Mouse (Mus musculus) embryonic facial prominence, embryonic 10.5 days (tissue): ENCODE results near the gene Slc9a5. TPM values are rescaled to one million over a fixed set of nuclear protein-coding genes. Genes with fewer than 3 reads are reported as not detected.

Experiments used
- DNase-seq: peaks from one replicate; pipeline ENCODE4 v3.0.0-alpha.2; 2017; ENCODE audit warnings: low spot score
- H3K27ac ChIP-seq: fragments of 300-500 bp; sonication (generic); replicated peaks from 2 replicates; pipeline ENCODE4 v1.5.1; 2016; ENCODE audit warnings: mild to moderate bottlenecking
- H3K27me3 ChIP-seq: fragments of 300-500 bp; sonication (generic); replicated peaks from 2 replicates; pipeline ENCODE4 v1.6.1; 2016; ENCODE audit warnings: low read depth, mild to moderate bottlenecking; ENCODE audit not compliant: poor library complexity, severe bottlenecking
- H3K36me3 ChIP-seq: fragments of 300-500 bp; sonication (generic); replicated peaks from 2 replicates; pipeline ENCODE4 v1.6.1; 2016; ENCODE audit warnings: mild to moderate bottlenecking, moderate library complexity
- H3K4me1 ChIP-seq: fragments of 300-500 bp; sonication (generic); 2 replicates; pipeline ENCODE4 v1.6.1; 2016
- H3K4me3 ChIP-seq: fragments of 300-500 bp; sonication (generic); 2 replicates; pipeline ENCODE4 v1.5.1; 2016; ENCODE audit warnings: mild to moderate bottlenecking, moderate library complexity
- H3K9me3 ChIP-seq: fragments of 300-500 bp; sonication (generic); 2 replicates; pipeline ENCODE4 v1.6.1; 2016; ENCODE audit warnings: mild to moderate bottlenecking
- WGBS: fragments of 180-500 bp; shearing (Covaris S2); methylation state at CpG from one replicate; pipeline ENCODE4 v1.1.7; 2016; 5-methylcytosine and 5-hydroxymethylcytosine counted together
- polyA plus RNA-seq: library from polyadenylated mRNA; unstranded; fragments of >200 nt; fragmentation: Nextera tagmentation; extraction: Ambion mirVana; gene quantifications from 2 replicates; pipeline ENCODE4 v1.2.1, GENCODE M21; 2016

Slc9a5 gene
- polyA plus RNA-seq, 1 experiment from 2014 or later = 5.5 TPM

- Histone ChIP-seq H3K4me3 (no peak overlapping the region), H3K4me1 (peaks cover 8% of the 10 kb centered on the region), H3K36me3 (peaks cover 100% of the 10 kb centered on the region), H3K27ac (no peak overlapping the region), H3K9me3 (no peaks in the 10 kb centered on the region), H3K27me3 (no peaks in the 10 kb centered on the region)
- no peak for DNase-seq
- WGBS = 80% methylated on average over 1 of the region's 1 CpGs
These were observed 36.9 kb upstream of the Slc9a5 start for GRCm38 (mm10) chr8:105311718-105312117.

GRCm38 (mm10) chr8:105312891-105313481 lies 35.7 kb upstream of the Slc9a5 start:
- Histone ChIP-seq H3K4me1 (peaks cover 6% of the 10 kb centered on the region), H3K9me3 (no peaks in the 10 kb centered on the region), H3K36me3 (peaks cover 93% of the 10 kb centered on the region), H3K27me3 (no peaks in the 10 kb centered on the region), H3K27ac (no peak overlapping the region), H3K4me3 (no peak overlapping the region)
- DNase-seq = no peak
- 90% methylated on average over 8 of the region's 8 CpGs for WGBS

DNA sequence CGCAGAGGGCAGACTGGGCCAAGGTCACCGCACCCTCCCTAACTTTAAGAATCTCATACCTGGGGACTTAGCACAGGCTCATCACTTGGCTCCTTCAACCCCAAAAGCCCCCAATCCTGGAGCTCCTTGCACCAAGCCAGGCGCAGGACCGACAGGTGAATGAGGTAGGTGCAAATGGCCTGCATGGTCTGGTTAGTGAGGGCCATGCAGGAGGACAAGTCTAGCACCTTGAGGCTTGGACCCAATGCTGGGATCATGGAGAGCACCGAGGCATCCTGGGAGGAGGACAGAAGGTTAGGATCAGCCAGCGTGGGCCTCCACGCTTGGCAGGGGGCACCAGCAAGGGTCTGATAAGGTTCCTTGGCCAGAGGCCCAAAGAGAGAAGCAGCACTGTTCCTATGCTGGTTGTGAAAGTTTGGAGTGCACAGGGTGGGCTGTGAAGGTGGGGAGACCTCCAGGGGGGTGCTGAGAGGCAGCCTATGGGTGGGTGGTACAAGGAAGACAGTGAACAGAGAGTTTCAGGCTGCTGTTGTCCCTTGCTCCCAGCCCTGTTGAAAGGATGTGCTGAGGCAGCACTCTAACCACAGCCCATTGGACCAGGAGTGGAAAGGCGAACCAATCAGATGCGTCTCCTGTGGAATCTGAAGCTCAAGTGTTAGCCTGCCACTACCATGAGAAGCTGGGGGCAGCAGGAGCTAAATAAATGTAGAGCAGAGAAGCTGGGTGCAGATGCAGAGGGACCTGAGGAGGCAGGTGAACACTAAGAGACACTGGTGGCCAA lies 34.8 kb upstream of the Slc9a5 start:
- H3K27me3 ChIP-seq = no peaks in the 10 kb centered on the region
- 79% methylated on average over 9 of the region's 9 CpGs for whole genome bisulfite sequencing
- no peak overlapping the region for H3K4me3 ChIP-seq
- H3K36me3 ChIP-seq = peaks cover 93% of the 10 kb centered on the region
- H3K9me3 ChIP-seq = no peaks in the 10 kb centered on the region
- DNase-seq = no peak
- peaks cover 6% of the 10 kb centered on the region for H3K4me1 ChIP-seq
- 0 out of 2 replicates have a peak overlapping the region, but pooled peaks have one; percentile 25 for H3K27ac ChIP-seq

DNA sequence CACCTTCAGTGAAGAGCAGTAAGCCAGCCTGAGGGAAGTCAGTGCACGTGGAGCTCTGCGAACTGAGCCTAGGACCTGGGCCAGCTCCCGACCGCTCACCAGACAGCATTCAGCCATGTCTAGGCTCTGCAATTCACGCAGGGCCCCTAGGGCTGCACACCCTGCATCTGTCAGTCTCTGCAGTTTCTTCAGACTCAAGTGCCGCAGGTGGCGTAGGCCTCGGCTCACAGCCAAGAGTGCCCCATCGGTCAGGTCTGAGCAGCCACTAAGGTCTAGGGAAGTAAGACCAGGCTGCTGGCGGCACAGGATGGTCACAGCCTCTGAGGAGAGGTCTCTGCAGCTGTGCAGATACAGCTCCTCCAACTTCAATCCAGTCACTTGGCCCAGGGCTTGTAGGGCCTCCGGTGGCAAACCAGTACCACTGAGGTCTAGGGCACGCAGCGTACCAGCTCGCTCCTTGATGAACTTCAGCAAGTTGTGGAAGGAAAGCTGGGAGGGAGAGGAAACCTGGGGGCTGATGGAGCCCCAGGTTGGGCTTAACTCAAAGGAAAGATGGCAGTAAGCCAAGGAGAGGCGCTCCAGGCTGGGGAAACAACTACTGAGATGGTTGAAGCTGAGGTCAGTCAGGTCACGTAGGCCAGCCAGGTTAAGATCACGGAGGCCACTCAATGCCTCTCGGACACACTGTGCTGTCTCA lies 33.4 kb upstream of the Slc9a5 start:
- Histone ChIP-seq H3K4me3 (no peak overlapping the region), H3K9me3 (no peaks in the 10 kb centered on the region), H3K27ac (no peak overlapping the region), H3K36me3 (peaks cover 93% of the 10 kb centered on the region), H3K27me3 (no peaks in the 10 kb centered on the region), H3K4me1 (peaks cover 6% of the 10 kb centered on the region)
- no peak for DNase-seq
- WGBS = 88% methylated on average over 18 of the region's 18 CpGs

DNA sequence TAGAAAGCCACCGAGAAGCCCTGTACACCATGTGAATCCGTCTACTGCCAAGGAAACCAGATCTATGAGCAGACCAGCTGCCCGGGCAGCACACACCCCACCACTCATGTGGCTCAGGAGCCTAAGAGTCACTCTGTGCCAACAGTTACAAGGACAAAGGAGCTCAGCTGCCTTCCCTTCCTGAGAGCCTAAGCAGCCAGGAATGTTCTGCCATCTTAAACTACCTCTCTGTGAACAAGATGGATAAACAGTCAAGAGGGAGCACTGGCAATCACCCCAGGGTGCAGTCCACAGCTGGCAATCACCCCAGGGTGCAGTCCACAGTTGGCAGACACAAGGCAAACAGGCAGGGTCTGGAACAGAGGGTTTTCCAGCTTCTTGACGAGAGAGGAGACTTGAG lies 30.7 kb upstream of the Slc9a5 start:
- DNase-seq = no peak
- peaks cover 6% of the 10 kb centered on the region for H3K4me1 ChIP-seq
- peaks cover 73% of the 10 kb centered on the region for H3K36me3 ChIP-seq
- H3K27ac ChIP-seq = no peak overlapping the region
- H3K27me3 ChIP-seq = no peaks in the 10 kb centered on the region
- H3K4me3 ChIP-seq = no peak overlapping the region
- 88% methylated on average over 4 of the region's 4 CpGs for WGBS
- H3K9me3 ChIP-seq = no peaks in the 10 kb centered on the region

DNA sequence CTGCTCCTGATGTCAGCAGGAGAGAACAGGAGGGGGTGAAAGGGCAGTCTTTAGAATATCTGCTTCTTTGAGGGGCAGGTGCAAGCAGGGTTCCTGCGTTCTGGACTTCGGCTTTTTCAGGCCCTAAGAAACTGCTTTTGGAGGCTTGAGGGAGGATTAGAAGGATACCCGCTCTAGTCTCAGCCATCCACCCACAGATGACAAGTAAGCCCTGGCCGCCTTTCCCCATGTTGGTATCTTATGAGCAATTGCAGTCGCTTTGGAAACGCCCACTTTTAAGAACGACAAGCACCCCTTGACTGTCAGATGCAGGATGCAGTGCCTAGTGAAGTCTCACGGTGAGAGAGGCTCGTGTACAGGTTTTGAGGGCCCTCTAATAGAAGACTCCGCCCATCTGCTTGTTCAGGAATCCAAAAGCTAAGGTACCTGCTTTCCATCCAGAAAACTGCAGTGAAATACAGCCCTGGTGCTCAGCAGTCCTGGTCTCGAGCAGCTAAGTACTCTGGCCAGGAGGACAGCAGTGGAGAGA lies 29.9 kb upstream of the Slc9a5 start:
- Histone ChIP-seq H3K27me3 (no peaks in the 10 kb centered on the region), H3K9me3 (no peaks in the 10 kb centered on the region), H3K4me1 (peaks cover 4% of the 10 kb centered on the region), H3K27ac (no peak overlapping the region), H3K36me3 (peaks cover 69% of the 10 kb centered on the region), H3K4me3 (no peak overlapping the region)
- DNase-seq = no peak
- WGBS = 81% methylated on average over 11 of the region's 11 CpGs

DNA sequence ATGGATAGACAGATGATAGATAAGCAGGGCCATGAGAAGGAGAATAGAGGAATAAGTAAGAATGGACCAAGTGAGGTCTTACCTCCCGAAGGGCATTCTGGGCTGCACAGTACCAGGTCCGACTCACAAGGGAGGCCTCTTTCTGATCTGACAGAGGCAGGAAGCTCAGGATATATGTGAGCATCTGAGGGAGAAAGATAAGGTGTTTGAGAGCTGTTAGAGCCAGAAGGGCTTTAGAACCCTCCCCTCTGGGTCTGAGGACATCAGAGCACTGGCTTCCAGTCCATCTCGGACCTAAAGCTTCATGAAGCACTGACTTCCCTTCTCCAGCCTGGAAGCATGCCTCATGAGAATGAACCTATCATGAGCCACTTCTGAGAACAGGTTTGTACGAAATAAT lies 25.5 kb upstream of the Slc9a5 start:
- Histone ChIP-seq H3K27me3 (no peaks in the 10 kb centered on the region), H3K4me1 (peaks cover 21% of the 10 kb centered on the region), H3K9me3 (no peaks in the 10 kb centered on the region), H3K27ac (no peak overlapping the region), H3K4me3 (no peak overlapping the region), H3K36me3 (peaks cover 38% of the 10 kb centered on the region)
- no peak for DNase-seq
- 89% methylated on average over 4 of the region's 4 CpGs for WGBS

DNA sequence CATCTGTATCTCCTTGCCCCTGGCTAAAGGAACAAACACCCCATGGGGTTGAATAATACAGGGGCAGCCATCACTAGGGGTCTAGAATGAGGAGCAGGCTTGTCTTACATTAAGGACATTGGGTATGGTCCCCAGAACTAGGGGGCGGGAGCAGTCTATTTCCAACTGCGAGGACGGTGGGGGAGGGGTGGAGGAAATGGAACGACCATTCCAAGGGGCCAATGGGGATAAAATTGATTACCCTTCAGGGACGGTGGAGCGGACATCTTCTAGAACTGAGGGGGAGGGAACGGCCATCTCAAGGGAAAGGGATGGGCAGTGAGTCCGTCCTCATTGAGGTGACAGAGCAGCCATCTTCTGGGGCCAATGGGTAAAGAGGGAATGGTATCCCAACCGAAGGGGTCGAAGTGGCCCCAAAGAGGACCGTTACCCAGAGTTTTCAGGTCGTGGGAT lies 23.0 kb upstream of the Slc9a5 start:
- WGBS = under 1% methylated on average over 12 of the region's 12 CpGs
- Histone ChIP-seq H3K27ac (peak overlapping the region; percentile 88), H3K36me3 (peaks cover 42% of the 10 kb centered on the region), H3K4me3 (peak overlapping the region; percentile 84), H3K4me1 (peaks cover 21% of the 10 kb centered on the region), H3K27me3 (no peaks in the 10 kb centered on the region), H3K9me3 (no peaks in the 10 kb centered on the region)
- DNase-seq = no peak

GRCm38 (mm10) chr8:105326141-105326672 lies 22.4 kb upstream of the Slc9a5 start, which contains the start of the genes Lrrc29 and Tmem208:
TSS of gene Lrrc29 (minus strand) at chr8:105326278.
TSS of gene Tmem208 (plus strand) at chr8:105326354.
- Histone ChIP-seq H3K27ac (peak within 1 kb of the TSS; percentile 88), H3K4me3 (peak within 1 kb of the TSS; percentile 84), H3K36me3 (peaks cover 48% of the 10 kb centered on the region), H3K27me3 (no peaks in the 10 kb centered on the region), H3K4me1 (peaks cover 21% of the 10 kb centered on the region), H3K9me3 (no peaks in the 10 kb centered on the region)
- WGBS = under 1% methylated on average over 36 of the region's 36 CpGs
- peak; percentile 97 for DNase-seq

GRCm38 (mm10) chr8:105326968-105327367 lies 21.7 kb upstream of the Slc9a5 start:
- Histone ChIP-seq H3K27me3 (no peaks in the 10 kb centered on the region), H3K27ac (peak overlapping the region; percentile 88), H3K36me3 (peaks cover 55% of the 10 kb centered on the region), H3K9me3 (no peaks in the 10 kb centered on the region), H3K4me3 (peak overlapping the region; percentile 84), H3K4me1 (peaks cover 21% of the 10 kb centered on the region)
- no peak for DNase-seq
- WGBS = 45% methylated on average over 6 of the region's 6 CpGs

- H3K27me3 ChIP-seq = no peaks in the 10 kb centered on the region
- peaks cover 13% of the 10 kb centered on the region for H3K4me1 ChIP-seq
- H3K27ac ChIP-seq = no peak overlapping the region
- H3K4me3 ChIP-seq = no peak overlapping the region
- peaks cover 79% of the 10 kb centered on the region for H3K36me3 ChIP-seq
- no peaks in the 10 kb centered on the region for H3K9me3 ChIP-seq
- 95% methylated on average over 12 of the region's 12 CpGs for WGBS
- no peak for DNase-seq
These were observed 18.3 kb upstream of the Slc9a5 start for GRCm38 (mm10) chr8:105330325-105330724.

GRCm38 (mm10) chr8:105331469-105331868 lies 17.2 kb upstream of the Slc9a5 start:
- H3K4me1 ChIP-seq = peaks cover 9% of the 10 kb centered on the region
- H3K9me3 ChIP-seq = no peaks in the 10 kb centered on the region
- peaks cover 90% of the 10 kb centered on the region for H3K36me3 ChIP-seq
- DNase-seq = no peak
- WGBS = 94% methylated on average over 22 of the region's 22 CpGs
- H3K27ac ChIP-seq = no peak overlapping the region
- no peak overlapping the region for H3K4me3 ChIP-seq
- H3K27me3 ChIP-seq = no peaks in the 10 kb centered on the region
